Mouse (Mus musculus) megakaryocyte, embryonic 14.5 days (primary cell): Measurements from ENCODE around the gene Ppp2r1b. TPM values are rescaled to one million over a fixed set of nuclear protein-coding genes. Genes with fewer than 3 reads are reported as not detected.

ENCODE experiments used
- H3K27me3 ChIP-seq: replicated peaks from 2 replicates; pipeline ENCODE3; 2012; ENCODE audit warnings: inconsistent platforms
- H3K36me3 ChIP-seq: replicated peaks from 2 replicates; pipeline ENCODE3; 2012; ENCODE audit warnings: low read length, inconsistent platforms, mixed read lengths
- H3K4me1 ChIP-seq: 2 replicates; pipeline ENCODE4 v1.6.1; 2012; ENCODE audit warnings: inconsistent platforms
- H3K4me3 ChIP-seq: replicated peaks from 2 replicates; pipeline ENCODE3; 2012; ENCODE audit warnings: moderate library complexity, mild to moderate bottlenecking, inconsistent platforms
- H3K9me3 ChIP-seq: 2 replicates; pipeline ENCODE4 v1.6.1; 2012; ENCODE audit warnings: inconsistent platforms
- FLI1 ChIP-seq: IDR thresholded peaks from 2 replicates; pipeline ENCODE4 v1.6.1; 2012; ENCODE audit warnings: low read length, inconsistent platforms, mixed read lengths
- GATA1 ChIP-seq: IDR thresholded peaks from 3 replicates; pipeline ENCODE4 v1.6.1; 2012; ENCODE audit warnings: mixed read lengths, low read length, inconsistent platforms, borderline replicate concordance
- polyA plus RNA-seq: library from polyadenylated mRNA; stranded (reverse); fragments of >175 nt; gene quantifications from 2 replicates; pipeline ENCODE4 v1.2.3, GENCODE M21; 2012; ENCODE audit warnings: low replicate concordance; ENCODE audit not compliant: insufficient read depth

Ppp2r1b gene
- polyA plus RNA-seq, 1 experiment = 1.4 TPM

- no peaks in the 10 kb centered on the region for H3K27me3 ChIP-seq
- H3K9me3 ChIP-seq = peaks cover 9% of the 10 kb centered on the region
- peaks cover 37% of the 10 kb centered on the region for H3K4me1 ChIP-seq
- no peak for TF ChIP-seq GATA1
- TF ChIP-seq FLI1 = no peak
- peak overlapping the region; percentile 11 for H3K4me3 ChIP-seq
- peaks cover 70% of the 10 kb centered on the region for H3K36me3 ChIP-seq
These were observed 11.3 kb upstream of the Ppp2r1b start for GRCm38 (mm10) chr9:50833786-50834185.

DNA sequence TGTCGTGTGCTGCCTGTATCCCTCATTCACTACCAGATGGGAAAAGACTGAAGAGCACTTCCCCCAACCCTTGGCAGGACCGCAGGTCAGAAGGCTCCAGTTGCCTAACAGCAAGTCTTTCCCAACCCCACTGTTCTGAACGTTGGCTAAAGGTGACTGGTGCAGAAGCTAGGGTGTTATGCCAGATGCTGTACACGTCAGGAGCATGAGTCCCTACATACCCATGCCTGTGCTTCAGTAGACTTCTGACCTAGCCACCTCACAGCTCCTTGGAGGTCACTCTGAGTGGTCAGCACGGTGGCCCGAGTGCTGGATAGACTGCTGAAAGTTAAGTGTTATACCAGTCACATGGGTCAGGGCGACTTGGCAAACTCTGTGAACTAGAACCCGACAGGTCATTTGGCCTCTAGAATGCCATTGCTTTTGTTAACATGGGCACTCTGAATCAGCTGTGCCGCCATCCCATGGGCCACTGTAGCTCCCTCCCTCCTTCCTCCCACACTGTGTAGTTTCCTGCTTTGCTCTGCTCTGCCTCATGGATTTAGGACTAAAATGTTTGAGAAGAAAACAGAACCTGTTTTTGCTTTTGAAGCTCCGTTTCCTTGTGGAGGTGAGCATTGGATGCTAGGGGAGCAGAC lies 9.9 kb upstream of the Ppp2r1b start:
- TF ChIP-seq GATA1 (no peak), FLI1 (no peak)
- Histone ChIP-seq H3K27me3 (no peaks in the 10 kb centered on the region), H3K9me3 (peaks cover 2% of the 10 kb centered on the region), H3K4me3 (no peak overlapping the region), H3K36me3 (peaks cover 65% of the 10 kb centered on the region), H3K4me1 (peaks cover 33% of the 10 kb centered on the region)

DNA sequence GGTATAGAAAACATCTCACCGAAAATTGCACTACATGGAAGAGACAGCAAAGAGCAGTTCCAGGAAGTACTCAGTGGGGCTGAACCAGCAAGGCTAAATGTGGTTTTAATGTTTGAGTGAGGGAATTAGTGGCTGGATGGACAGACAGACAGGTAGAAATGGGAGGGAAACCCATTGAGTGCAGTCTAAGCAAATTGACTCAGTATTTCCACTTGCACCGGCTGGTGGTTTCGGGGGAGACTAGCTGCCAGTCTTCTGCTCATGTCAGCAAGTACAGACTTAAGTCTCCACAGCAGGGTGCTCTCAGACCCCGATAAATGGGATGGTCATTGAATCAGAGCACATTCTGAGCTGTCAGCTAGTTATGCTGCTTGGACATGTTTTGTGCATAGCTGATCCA lies 9.0 kb upstream of the Ppp2r1b start:
- Histone ChIP-seq H3K27me3 (no peaks in the 10 kb centered on the region), H3K9me3 (no peaks in the 10 kb centered on the region), H3K4me3 (no peak overlapping the region), H3K36me3 (peaks cover 57% of the 10 kb centered on the region), H3K4me1 (peaks cover 38% of the 10 kb centered on the region)
- TF ChIP-seq GATA1 = no peak
- no peak for TF ChIP-seq FLI1

- Histone ChIP-seq H3K4me1 (peaks cover 35% of the 10 kb centered on the region), H3K27me3 (no peaks in the 10 kb centered on the region), H3K4me3 (peak overlapping the region; percentile 64), H3K9me3 (no peaks in the 10 kb centered on the region), H3K36me3 (peaks cover 54% of the 10 kb centered on the region)
- TF ChIP-seq FLI1 (no peak), GATA1 (no peak)
These were observed 3.9 kb upstream of the Ppp2r1b start for GRCm38 (mm10) chr9:50841079-50841789.

DNA sequence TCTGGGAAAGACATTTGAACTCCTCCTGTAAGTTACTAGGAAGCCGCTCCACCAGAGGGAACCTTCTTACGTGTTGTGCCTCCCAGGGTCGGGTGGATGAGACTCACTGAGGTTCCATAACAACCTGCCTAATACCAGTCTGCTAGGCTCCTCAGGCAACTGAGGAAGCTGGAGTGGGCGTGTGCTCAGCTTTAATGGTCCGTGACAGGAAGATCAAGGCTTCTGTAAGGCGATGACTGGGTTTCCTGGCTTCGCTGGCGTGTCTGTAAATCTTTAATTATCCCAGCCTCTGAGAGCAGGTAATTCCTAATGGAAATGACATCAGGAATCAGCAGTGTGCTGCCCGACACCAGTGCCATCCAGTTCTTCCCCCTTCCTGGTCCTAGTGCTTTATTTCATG lies 446 bp downstream of the Ppp2r1b start:
- TF ChIP-seq FLI1 (no peak), GATA1 (no peak)
- H3K27me3 ChIP-seq = no peaks in the 10 kb centered on the region
- no peak overlapping the region for H3K4me3 ChIP-seq
- H3K9me3 ChIP-seq = no peaks in the 10 kb centered on the region
- peaks cover 33% of the 10 kb centered on the region for H3K36me3 ChIP-seq
- peaks cover 51% of the 10 kb centered on the region for H3K4me1 ChIP-seq

- no peaks in the 10 kb centered on the region for H3K9me3 ChIP-seq
- H3K27me3 ChIP-seq = no peaks in the 10 kb centered on the region
- no peak for TF ChIP-seq FLI1
- H3K4me1 ChIP-seq = peaks cover 52% of the 10 kb centered on the region
- H3K4me3 ChIP-seq = no peak overlapping the region
- H3K36me3 ChIP-seq = peaks cover 33% of the 10 kb centered on the region
These were observed 2.0 kb downstream of the Ppp2r1b start for GRCm38 (mm10) chr9:50847133-50847532.

DNA sequence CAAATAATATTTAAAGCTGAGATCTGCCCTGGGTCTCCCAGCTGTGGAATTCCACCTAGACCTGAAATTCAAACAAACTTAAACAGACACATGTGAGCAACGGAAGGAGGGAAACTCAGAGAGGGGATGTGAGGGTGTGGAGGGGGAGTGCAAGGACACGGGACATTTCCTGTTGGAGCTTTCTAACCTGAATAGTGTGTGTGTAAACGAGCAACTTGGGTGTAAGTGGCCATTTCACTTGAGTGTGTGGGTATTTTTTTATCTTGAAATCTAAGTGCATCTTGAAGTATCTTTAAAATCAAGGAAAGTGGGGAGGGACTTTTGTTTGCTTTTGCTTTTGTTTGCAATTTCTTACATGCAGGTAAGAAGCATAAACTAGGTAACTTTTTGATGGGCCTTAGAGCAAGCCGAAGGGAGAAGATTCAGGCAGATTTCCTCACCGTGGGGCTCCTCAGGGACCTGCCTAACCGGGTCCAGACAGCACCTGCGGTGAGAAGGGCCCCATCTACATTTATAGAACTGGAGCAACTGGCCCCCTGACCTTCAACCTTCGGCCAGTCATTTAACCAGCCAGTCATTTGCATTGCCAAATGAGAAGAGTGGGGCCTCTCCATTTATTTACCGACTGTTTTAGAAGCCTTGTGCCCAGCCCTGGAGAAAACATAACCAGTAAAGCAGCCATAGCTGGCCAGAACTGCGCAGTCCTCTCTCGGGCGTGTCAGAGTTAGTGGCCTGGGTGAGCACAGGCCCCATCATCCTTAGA lies 2.7 kb downstream of the Ppp2r1b start:
- Histone ChIP-seq H3K27me3 (no peaks in the 10 kb centered on the region), H3K4me1 (peaks cover 55% of the 10 kb centered on the region), H3K36me3 (peaks cover 29% of the 10 kb centered on the region), H3K4me3 (no peak overlapping the region), H3K9me3 (no peaks in the 10 kb centered on the region)
- no peak for TF ChIP-seq GATA1
- no peak for TF ChIP-seq FLI1

GRCm38 (mm10) chr9:50848821-50849220 lies 3.7 kb downstream of the Ppp2r1b start:
- TF ChIP-seq GATA1 (no peak), FLI1 (no peak)
- no peak overlapping the region for H3K4me3 ChIP-seq
- no peaks in the 10 kb centered on the region for H3K27me3 ChIP-seq
- H3K4me1 ChIP-seq = peaks cover 59% of the 10 kb centered on the region
- peaks cover 19% of the 10 kb centered on the region for H3K36me3 ChIP-seq
- no peaks in the 10 kb centered on the region for H3K9me3 ChIP-seq

DNA sequence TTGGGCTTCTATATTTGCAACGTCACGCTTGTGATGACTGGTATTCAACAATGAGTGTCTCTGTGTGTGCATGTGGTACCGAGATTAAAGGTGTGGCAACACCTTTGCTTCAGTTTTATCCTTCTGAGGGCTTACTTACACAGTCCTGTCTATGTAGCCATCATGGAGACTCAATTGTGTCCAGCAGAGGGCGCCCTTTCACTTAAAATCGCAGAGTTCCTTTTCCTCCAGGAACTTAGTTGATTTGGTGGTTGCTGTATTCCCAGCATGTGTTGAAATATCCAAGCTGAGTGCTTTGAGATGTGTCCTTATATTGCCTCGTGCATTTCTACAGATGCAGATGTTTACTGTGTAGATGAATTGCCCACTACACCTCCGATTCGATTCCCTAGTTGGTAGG lies 4.1 kb downstream of the Ppp2r1b start:
- Histone ChIP-seq H3K27me3 (no peaks in the 10 kb centered on the region), H3K4me1 (peaks cover 60% of the 10 kb centered on the region), H3K4me3 (peak overlapping the region; percentile 42), H3K9me3 (no peaks in the 10 kb centered on the region), H3K36me3 (peaks cover 14% of the 10 kb centered on the region)
- TF ChIP-seq GATA1 (no peak), FLI1 (no peak)

DNA sequence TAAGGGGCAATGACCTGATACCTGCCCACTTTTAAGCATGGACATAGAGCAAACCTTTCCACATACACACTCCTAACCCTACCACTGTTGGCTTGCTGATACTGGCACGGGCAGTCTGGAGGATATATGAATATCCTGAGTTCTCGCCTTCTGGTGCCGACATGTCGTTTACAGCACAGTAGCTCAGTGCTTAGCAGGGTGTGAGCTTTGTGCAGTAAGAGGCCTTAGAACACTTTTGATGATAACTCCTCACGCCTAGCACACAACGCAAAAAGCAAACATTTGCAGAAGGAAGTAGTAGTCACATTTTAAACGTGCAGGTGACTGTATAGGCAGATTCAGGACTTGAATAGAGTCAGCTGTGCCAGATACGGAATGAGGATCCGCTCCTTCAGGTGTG lies 4.7 kb downstream of the Ppp2r1b start:
- H3K4me3 ChIP-seq = peak overlapping the region; percentile 33
- H3K9me3 ChIP-seq = no peaks in the 10 kb centered on the region
- H3K36me3 ChIP-seq = peaks cover 9% of the 10 kb centered on the region
- peaks cover 66% of the 10 kb centered on the region for H3K4me1 ChIP-seq
- no peak for TF ChIP-seq GATA1
- TF ChIP-seq FLI1 = no peak
- H3K27me3 ChIP-seq = no peaks in the 10 kb centered on the region
